Mouse (Mus musculus) hindbrain, embryonic 14.5 days (tissue): Measurements from ENCODE around the gene Sirt4. TPM values are rescaled to one million over a fixed set of nuclear protein-coding genes. Genes with fewer than 3 reads are reported as not detected.

Source experiments
- ATAC-seq: fragments of 200-750 bp; cut with Nextera tagmentation; 2 replicates; pipeline ENCODE4 v1.8.0; 2017; ENCODE audit warnings: moderate number of reproducible peaks, mild to moderate bottlenecking, moderate TSS enrichment, moderate library complexity; ENCODE audit not compliant: low FRiP score
- DNase-seq: peaks from one replicate; pipeline ENCODE4 v3.0.0-alpha.2; 2015; ENCODE audit warnings: low spot score
- H3K27ac ChIP-seq: fragments of 300-500 bp; sonication (generic); 2 replicates; pipeline ENCODE4 v1.5.1; 2014; ENCODE audit warnings: mild to moderate bottlenecking, moderate library complexity
- H3K27me3 ChIP-seq: fragments of 300-500 bp; sonication (generic); 2 replicates; pipeline ENCODE4 v1.6.1; 2014; ENCODE audit warnings: mild to moderate bottlenecking, low read length, mixed read lengths; ENCODE audit not compliant: control insufficient read depth, insufficient read depth
- H3K36me3 ChIP-seq: fragments of 300-500 bp; sonication (generic); replicated peaks from 2 replicates; pipeline ENCODE4 v1.6.1; 2014; ENCODE audit not compliant: control insufficient read depth, insufficient read depth
- H3K4me1 ChIP-seq: fragments of 300-500 bp; sonication (generic); replicated peaks from 2 replicates; pipeline ENCODE4 v1.6.1; 2014; ENCODE audit warnings: antibody characterized with exemption, low read length, mixed read lengths; ENCODE audit not compliant: control insufficient read depth, insufficient read depth
- H3K4me2 ChIP-seq: fragments of 300-500 bp; sonication (generic); replicated peaks from 2 replicates; pipeline ENCODE4 v1.6.1; 2014; ENCODE audit warnings: mild to moderate bottlenecking, moderate library complexity
- H3K4me3 ChIP-seq: fragments of 300-500 bp; sonication (generic); replicated peaks from 2 replicates; pipeline ENCODE4 v1.5.1; 2014; ENCODE audit warnings: mild to moderate bottlenecking, low read length
- H3K9ac ChIP-seq: fragments of 300-500 bp; sonication (generic); 2 replicates; pipeline ENCODE4 v1.6.1; 2014
- H3K9me3 ChIP-seq: fragments of 300-500 bp; sonication (generic); 2 replicates; pipeline ENCODE4 v1.6.1; 2016; ENCODE audit warnings: low read length; ENCODE audit not compliant: control insufficient read depth
- WGBS: fragments of 180-500 bp; shearing (Covaris S2); extraction: QIAGEN DNeasy Blood & Tissue Kit; methylation state at CpG from one replicate; pipeline ENCODE4 v1.1.7; 2014; 5-methylcytosine and 5-hydroxymethylcytosine counted together
- polyA plus RNA-seq: library from polyadenylated mRNA; unstranded; fragments of >200 nt; fragmentation: Nextera tagmentation; extraction: Ambion mirVana; gene quantifications from 2 replicates; pipeline ENCODE4 v1.2.1, GENCODE M21; 2014

Sirt4 gene
- polyA plus RNA-seq, 1 experiment from 2014 or later: 19.1 TPM

DNA sequence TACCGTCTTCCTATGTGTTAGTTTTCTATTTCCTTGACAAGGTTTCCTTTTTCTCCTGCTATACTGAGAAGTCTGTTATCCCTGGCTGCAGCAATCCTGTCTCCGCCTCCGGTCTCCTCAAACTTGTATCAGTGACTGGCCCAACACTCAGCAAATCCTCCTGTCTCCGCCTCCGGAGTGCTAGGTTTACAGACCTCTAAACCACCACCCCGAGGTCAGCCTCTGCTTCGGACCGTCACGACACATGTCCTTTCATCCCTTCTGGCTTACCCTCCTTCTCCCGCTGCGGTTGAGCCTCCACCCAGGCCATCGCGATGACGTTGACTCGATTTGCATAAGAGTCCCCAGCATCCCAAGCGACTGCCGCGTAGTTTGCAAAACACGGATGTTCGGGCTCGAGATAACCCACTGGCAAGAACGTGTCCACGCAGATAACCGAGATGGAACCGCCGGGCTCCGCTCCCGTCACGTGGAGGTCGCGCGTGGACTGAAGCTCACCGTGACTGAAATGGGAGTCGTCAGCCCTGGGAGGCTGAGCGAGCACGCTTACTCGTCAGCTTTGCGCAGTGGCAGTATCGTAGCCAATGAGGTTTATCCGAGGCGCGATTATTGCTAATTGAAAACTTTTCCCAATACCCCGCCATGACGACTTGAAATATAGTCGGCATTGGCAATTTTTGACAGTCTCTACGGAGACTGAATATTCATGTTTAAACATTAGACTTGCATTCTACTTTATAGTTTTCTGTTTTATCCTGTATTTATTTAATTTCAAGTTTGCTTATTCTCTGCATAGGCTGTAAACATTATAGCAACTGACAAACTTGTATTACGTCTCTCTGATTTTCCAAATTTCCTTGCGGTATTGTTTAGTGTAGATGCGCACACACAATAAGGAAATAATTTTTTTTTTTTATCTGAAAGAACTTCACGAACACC, 5.4 kb upstream of the Sirt4 start:
- no peaks in the 10 kb centered on the region for H3K27me3 ChIP-seq
- peak overlapping the region; percentile 100 for H3K27ac ChIP-seq
- H3K4me3 ChIP-seq: peak overlapping the region; percentile 42
- H3K9ac ChIP-seq: peak overlapping the region; percentile 90
- peaks cover 22% of the 10 kb centered on the region for H3K4me1 ChIP-seq
- WGBS: under 1% methylated on average over 50 of the region's 50 CpGs
- peak; percentile 87 for DNase-seq
- peak overlapping the region; percentile 88 for H3K4me2 ChIP-seq
- no peaks in the 10 kb centered on the region for H3K9me3 ChIP-seq
- no peaks in the 10 kb centered on the region for H3K36me3 ChIP-seq
- peak; percentile 79 for ATAC-seq

- H3K9ac ChIP-seq: peak overlapping the region; percentile 90
- no peaks in the 10 kb centered on the region for H3K27me3 ChIP-seq
- ATAC-seq (peak; percentile 80), DNase-seq (peak; percentile 89)
- peak overlapping the region; percentile 88 for H3K4me2 ChIP-seq
- H3K36me3 ChIP-seq: no peaks in the 10 kb centered on the region
- under 1% methylated on average over 39 of the region's 39 CpGs for WGBS
- H3K9me3 ChIP-seq: no peaks in the 10 kb centered on the region
- peaks cover 26% of the 10 kb centered on the region for H3K4me1 ChIP-seq
- H3K27ac ChIP-seq: peak overlapping the region; percentile 100
- H3K4me3 ChIP-seq: peak overlapping the region; percentile 42
Measured at GRCm38 (mm10) chr5:115488841-115489698, 4.5 kb upstream of the Sirt4 start.

- H3K4me3 ChIP-seq: peak overlapping the region; percentile 42; the same call in 1 of the 2 replicates
- WGBS: 77% methylated on average over 9 of the region's 9 CpGs
Measured at GRCm38 (mm10) chr5:115487942-115488580, 3.5 kb upstream of the Sirt4 start.

DNA sequence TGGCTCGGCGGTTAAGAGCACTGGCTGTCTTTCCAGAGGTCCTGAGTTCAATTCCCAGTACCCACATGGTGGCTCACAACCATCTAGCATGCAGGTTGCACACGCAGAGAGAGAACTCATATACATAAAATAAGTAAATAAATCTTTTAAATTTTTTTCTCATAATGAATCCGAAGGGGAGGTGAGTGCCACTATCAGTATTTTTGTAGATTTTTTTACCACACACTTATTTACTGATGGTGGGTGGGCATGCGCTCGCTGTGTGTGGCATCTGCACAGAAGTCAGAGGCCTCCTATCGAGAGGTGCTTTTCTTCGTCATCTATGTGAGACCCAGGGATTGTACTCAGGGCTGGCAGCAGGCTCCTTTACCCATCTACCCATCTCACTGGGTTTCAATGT, 2.8 kb upstream of the Sirt4 start:
- Histone ChIP-seq H3K27ac (no peak overlapping the region), H3K9ac (no peak overlapping the region), H3K4me3 (no peak overlapping the region), H3K27me3 (no peaks in the 10 kb centered on the region), H3K4me2 (no peak overlapping the region), H3K9me3 (no peaks in the 10 kb centered on the region), H3K4me1 (peaks cover 41% of the 10 kb centered on the region), H3K36me3 (no peaks in the 10 kb centered on the region)
- WGBS: 88% methylated on average over 8 of the region's 8 CpGs
- ATAC-seq (no peak), DNase-seq (no peak)

More at GRCm38 (mm10) chr5:115487942-115488580, 3.5 kb upstream of the Sirt4 start:
- H3K9me3 ChIP-seq: no peaks in the 10 kb centered on the region
- H3K27ac ChIP-seq: no peak overlapping the region
- no peak overlapping the region for H3K9ac ChIP-seq
- H3K4me2 ChIP-seq: peak overlapping the region; percentile 88; the same call in 1 of the 2 replicates
- no peaks in the 10 kb centered on the region for H3K27me3 ChIP-seq
- no peaks in the 10 kb centered on the region for H3K36me3 ChIP-seq
- DNase-seq (no peak), ATAC-seq (no peak)
- peaks cover 34% of the 10 kb centered on the region for H3K4me1 ChIP-seq

DNA sequence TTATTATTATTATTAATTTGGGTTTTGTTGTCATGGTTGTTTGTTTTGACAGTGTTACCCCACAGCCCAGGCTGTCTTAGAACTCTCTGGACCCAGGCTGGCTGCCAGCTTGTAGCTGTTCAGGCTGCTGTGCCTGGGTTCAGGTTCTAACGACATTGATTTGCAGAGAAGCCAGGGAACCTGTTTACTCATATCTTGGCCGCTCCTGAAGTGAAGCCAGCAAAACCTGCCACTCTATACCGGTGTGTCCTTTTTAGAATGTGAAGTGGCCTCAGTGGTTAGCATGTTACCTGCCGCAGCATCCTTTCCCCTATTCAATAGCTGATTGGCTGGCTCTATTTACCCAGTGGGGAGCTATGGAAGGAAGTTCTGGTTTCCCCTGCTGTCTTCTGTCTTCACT, 2.2 kb upstream of the Sirt4 start:
- DNase-seq (no peak), ATAC-seq (no peak)
- Histone ChIP-seq H3K27ac (no peak overlapping the region), H3K9ac (no peak overlapping the region), H3K4me1 (peaks cover 39% of the 10 kb centered on the region), H3K9me3 (no peaks in the 10 kb centered on the region), H3K27me3 (no peaks in the 10 kb centered on the region), H3K4me2 (no peak overlapping the region), H3K36me3 (no peaks in the 10 kb centered on the region), H3K4me3 (no peak overlapping the region)
- 53% methylated on average over 4 of the region's 4 CpGs for WGBS

GRCm38 (mm10) chr5:115485489-115486205, 1.1 kb upstream of the Sirt4 start:
- no peaks in the 10 kb centered on the region for H3K9me3 ChIP-seq
- no peaks in the 10 kb centered on the region; the same call in 1 of the 2 replicates for H3K27me3 ChIP-seq
- 89% methylated on average over 18 of the region's 18 CpGs for WGBS
- ATAC-seq (no peak), DNase-seq (no peak)
- peaks cover 31% of the 10 kb centered on the region for H3K4me1 ChIP-seq
- H3K4me2 ChIP-seq: no peak overlapping the region
- no peak overlapping the region for H3K9ac ChIP-seq
- H3K27ac ChIP-seq: no peak overlapping the region
- H3K4me3 ChIP-seq: no peak overlapping the region
- no peaks in the 10 kb centered on the region for H3K36me3 ChIP-seq

GRCm38 (mm10) chr5:115484996-115485395, 471 bp upstream of the Sirt4 start:
- peak overlapping the region; percentile 68 for H3K4me2 ChIP-seq
- peak overlapping the region; percentile 66 for H3K9ac ChIP-seq
- no peak overlapping the region for H3K27ac ChIP-seq
- H3K4me3 ChIP-seq: peak overlapping the region; percentile 38
- DNase-seq: no peak
- H3K27me3 ChIP-seq: no peaks in the 10 kb centered on the region; the same call in 1 of the 2 replicates
- no peaks in the 10 kb centered on the region for H3K36me3 ChIP-seq
- H3K9me3 ChIP-seq: no peaks in the 10 kb centered on the region
- WGBS: 63% methylated on average over 5 of the region's 5 CpGs
- no peak for ATAC-seq
- H3K4me1 ChIP-seq: peaks cover 35% of the 10 kb centered on the region

GRCm38 (mm10) chr5:115483385-115483784, 1.1 kb downstream of the Sirt4 start:
- ATAC-seq: no peak
- Histone ChIP-seq H3K4me3 (peak overlapping the region; percentile 14), H3K4me1 (peaks cover 31% of the 10 kb centered on the region), H3K36me3 (no peaks in the 10 kb centered on the region), H3K27me3 (no peaks in the 10 kb centered on the region; the same call in 1 of the 2 replicates), H3K9ac (0 out of 2 replicates have a peak overlapping the region, but pooled peaks have one; percentile 42), H3K4me2 (peak overlapping the region; percentile 68), H3K27ac (no peak overlapping the region), H3K9me3 (no peaks in the 10 kb centered on the region)
- no peak for DNase-seq
- 35% methylated on average over 6 of the region's 6 CpGs for WGBS
